Mouse (Mus musculus): ENCODE measurements at regions not wholly inside any gene's neighbourhood (a gene's known extent, or its start where the extent isn't known, plus 50 kb on each side); places are given as distances from the start of the nearest gene placed in this dataset.
A peak's percentile ranks its signal among the peaks of the same experiment; 100 is the strongest.

DNA sequence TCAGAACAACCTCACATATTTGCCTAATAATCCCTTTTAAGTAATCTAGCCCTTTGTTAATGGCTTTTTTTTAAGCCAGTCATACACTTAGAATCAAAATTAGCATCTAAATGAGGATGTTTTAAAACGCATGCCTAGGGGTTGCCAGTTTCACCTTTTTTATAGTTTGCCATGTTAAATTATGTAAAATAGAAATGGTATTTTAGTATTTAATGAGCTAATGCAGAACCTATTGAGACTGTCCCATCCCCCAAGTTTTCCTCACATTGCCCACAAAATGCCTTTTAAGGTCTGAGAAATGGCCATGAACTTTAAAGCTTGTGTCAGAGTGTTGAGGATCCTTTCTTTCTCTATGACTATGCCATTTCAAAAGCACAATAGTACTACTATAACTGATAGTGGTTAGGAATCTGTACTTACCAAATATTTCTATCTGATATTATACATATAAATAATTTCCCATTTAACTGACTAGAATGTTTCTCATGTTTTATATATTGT is 400.6 kb upstream of the Cypt12 start:
- Histone ChIP-seq H3K27ac (ENCODE audit: low read length) (no peak overlapping the region), H3K9me3 (ENCODE audit: control insufficient read depth, low read length) (no peaks in the 10 kb centered on the region), H3K9ac (replicated peaks; ENCODE audit: low read depth, low read length) (no peak overlapping the region), H3K4me1 (replicated peaks; ENCODE audit: control insufficient read depth, insufficient read depth, low read length) (no peaks in the 10 kb centered on the region), H3K27me3 (replicated peaks; ENCODE audit: control insufficient read depth, insufficient read depth, low read length) (no peaks in the 10 kb centered on the region), H3K36me3 (ENCODE audit: control insufficient read depth, insufficient read depth) (no peaks in the 10 kb centered on the region), H3K4me2 (ENCODE audit: low read length) (no peak overlapping the region), H3K4me3 (replicated peaks; ENCODE audit: low read length) (no peak overlapping the region)
- 2% methylated on average over 1 of the region's 1 CpGs for WGBS
- ATAC-seq: no peak

DNA sequence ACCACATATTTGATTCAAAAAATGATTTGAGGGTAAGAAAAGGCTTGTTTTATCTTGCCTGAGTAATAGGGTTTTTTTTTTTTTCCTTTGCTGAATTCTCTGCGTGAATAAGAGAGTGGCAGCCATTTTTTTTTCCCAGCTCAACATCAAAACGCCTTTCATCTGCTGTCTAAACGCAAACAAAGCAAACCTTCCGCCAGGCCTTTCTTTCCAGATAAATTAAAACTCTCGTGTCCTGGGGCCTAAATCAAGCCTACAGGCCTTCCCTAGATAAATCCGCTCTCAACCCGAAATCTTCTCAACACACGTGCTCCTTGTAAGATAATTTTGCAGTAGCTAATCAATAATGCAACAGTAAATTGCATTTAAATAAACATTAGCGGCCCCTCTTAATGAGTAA is 365.7 kb upstream of the Cypt12 start:
- Histone ChIP-seq H3K4me1 (replicated peaks; ENCODE audit: control insufficient read depth, insufficient read depth, low read length) (0 out of 2 replicates have a peak, but pooled peaks cover 2% of the 10 kb centered on the region), H3K36me3 (ENCODE audit: control insufficient read depth, insufficient read depth) (no peaks in the 10 kb centered on the region), H3K4me2 (ENCODE audit: low read length) (peak overlapping the region; percentile 43), H3K9ac (replicated peaks; ENCODE audit: low read depth, low read length) (peak overlapping the region; percentile 37), H3K27me3 (replicated peaks; ENCODE audit: control insufficient read depth, insufficient read depth, low read length) (no peaks in the 10 kb centered on the region), H3K4me3 (replicated peaks; ENCODE audit: low read length) (no peak overlapping the region; the same call in 1 of the 2 replicates), H3K9me3 (ENCODE audit: control insufficient read depth, low read length) (no peaks in the 10 kb centered on the region), H3K27ac (ENCODE audit: low read length) (no peak overlapping the region; the same call in 1 of the 2 replicates)
- ATAC-seq: peak; percentile 43; the same call in 1 of the 2 replicates
- 15% methylated on average over 9 of the region's 9 CpGs for WGBS

DNA sequence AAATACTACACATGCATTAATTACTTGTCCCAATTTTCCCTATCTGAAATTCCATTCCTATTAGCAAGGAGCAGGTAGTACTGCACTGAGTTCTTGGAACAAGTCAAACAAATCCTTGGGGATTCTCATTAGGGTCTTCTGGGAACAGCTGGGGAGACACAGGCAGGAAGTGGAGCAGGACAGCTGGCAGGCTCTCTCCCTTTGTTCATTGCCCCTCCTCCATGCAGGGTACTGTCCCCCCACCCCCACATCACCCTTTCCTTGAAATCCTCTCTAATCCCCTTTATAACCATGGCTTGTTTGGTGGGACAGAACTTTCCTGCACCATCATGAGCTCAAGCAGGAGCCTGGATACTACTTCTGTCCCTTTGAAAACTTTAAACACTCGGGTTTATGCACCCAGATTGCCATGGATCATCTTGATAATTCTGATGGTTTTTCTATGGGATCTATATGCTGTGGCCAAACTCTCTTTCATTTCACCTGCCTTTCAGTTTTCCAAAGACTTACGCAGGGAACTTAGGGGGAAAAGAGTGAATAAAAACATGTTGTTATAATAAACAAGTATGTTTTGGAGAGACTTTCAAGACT is 358.2 kb upstream of the Cypt12 start:
- no peak for ATAC-seq

DNA sequence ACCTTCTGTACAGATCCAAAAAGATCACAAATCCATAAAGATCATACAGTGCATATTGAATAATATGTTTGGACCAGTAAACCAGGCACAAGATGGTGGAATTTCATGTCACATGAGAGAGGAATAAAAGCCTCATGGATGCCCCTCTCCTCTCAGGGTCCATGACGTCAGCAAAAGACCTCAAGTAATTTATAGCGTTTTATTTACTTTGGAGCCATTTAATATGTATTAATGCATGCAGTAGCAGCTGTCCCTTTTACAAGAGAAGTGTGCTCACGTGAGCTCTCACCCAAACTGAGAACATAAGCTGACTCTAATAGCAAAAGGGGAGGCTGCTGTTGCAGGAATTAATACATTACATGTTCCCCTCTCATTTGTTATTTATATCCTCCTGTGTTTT is 355.7 kb upstream of the Cypt12 start:
- Histone ChIP-seq H3K9ac (replicated peaks; ENCODE audit: low read depth, low read length) (no peak overlapping the region), H3K9me3 (ENCODE audit: control insufficient read depth, low read length) (no peaks in the 10 kb centered on the region), H3K36me3 (ENCODE audit: control insufficient read depth, insufficient read depth) (no peaks in the 10 kb centered on the region), H3K27me3 (replicated peaks; ENCODE audit: control insufficient read depth, insufficient read depth, low read length) (no peaks in the 10 kb centered on the region), H3K4me2 (ENCODE audit: low read length) (no peak overlapping the region), H3K27ac (ENCODE audit: low read length) (no peak overlapping the region), H3K4me1 (replicated peaks; ENCODE audit: control insufficient read depth, insufficient read depth, low read length) (no peaks in the 10 kb centered on the region), H3K4me3 (replicated peaks; ENCODE audit: low read length) (no peak overlapping the region)
- peak; percentile 81 for ATAC-seq
- 9% methylated on average over 3 of the region's 3 CpGs for WGBS

More for the DNA sequence above, 358.2 kb upstream of the Cypt12 start:
- Histone ChIP-seq H3K9ac (replicated peaks; ENCODE audit: low read depth, low read length) (no peak overlapping the region), H3K27ac (ENCODE audit: low read length) (no peak overlapping the region), H3K4me2 (ENCODE audit: low read length) (no peak overlapping the region), H3K27me3 (replicated peaks; ENCODE audit: control insufficient read depth, insufficient read depth, low read length) (no peaks in the 10 kb centered on the region), H3K9me3 (ENCODE audit: control insufficient read depth, low read length) (no peaks in the 10 kb centered on the region), H3K36me3 (ENCODE audit: control insufficient read depth, insufficient read depth) (no peaks in the 10 kb centered on the region), H3K4me3 (replicated peaks; ENCODE audit: low read length) (no peak overlapping the region), H3K4me1 (replicated peaks; ENCODE audit: control insufficient read depth, insufficient read depth, low read length) (no peaks in the 10 kb centered on the region)
- 51% methylated on average over 2 of the region's 2 CpGs for WGBS

DNA sequence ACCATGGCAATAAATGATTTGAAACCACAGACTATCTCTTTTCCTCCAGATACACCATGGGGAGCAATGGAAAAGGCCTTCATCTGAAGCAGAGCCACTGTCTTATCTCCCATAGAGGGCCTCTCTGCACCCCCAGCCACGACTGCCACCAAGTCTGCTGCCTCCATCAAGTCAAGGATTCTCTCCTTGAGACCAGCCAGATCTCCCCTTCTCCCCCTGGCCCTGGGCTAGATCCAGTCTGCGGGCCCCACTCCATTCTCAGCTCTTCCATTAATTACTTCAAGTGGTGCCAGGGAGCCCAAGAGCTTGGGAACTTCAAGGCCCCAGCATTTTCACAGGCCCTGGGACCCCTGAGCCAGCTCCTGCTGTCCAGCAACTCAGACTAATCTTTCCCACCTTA is 351.8 kb upstream of the Cypt12 start:
- no peaks in the 10 kb centered on the region for H3K36me3 ChIP-seq (ENCODE audit: control insufficient read depth, insufficient read depth)
- WGBS: 66% methylated on average over 2 of the region's 2 CpGs
- no peak overlapping the region for H3K9ac ChIP-seq (replicated peaks; ENCODE audit: low read depth, low read length)
- H3K4me2 ChIP-seq (ENCODE audit: low read length): no peak overlapping the region
- H3K27ac ChIP-seq (ENCODE audit: low read length): no peak overlapping the region
- H3K4me1 ChIP-seq (replicated peaks; ENCODE audit: control insufficient read depth, insufficient read depth, low read length): no peaks in the 10 kb centered on the region
- no peaks in the 10 kb centered on the region for H3K9me3 ChIP-seq (ENCODE audit: control insufficient read depth, low read length)
- no peaks in the 10 kb centered on the region for H3K27me3 ChIP-seq (replicated peaks; ENCODE audit: control insufficient read depth, insufficient read depth, low read length)
- no peak for ATAC-seq
- H3K4me3 ChIP-seq (replicated peaks; ENCODE audit: low read length): no peak overlapping the region

DNA sequence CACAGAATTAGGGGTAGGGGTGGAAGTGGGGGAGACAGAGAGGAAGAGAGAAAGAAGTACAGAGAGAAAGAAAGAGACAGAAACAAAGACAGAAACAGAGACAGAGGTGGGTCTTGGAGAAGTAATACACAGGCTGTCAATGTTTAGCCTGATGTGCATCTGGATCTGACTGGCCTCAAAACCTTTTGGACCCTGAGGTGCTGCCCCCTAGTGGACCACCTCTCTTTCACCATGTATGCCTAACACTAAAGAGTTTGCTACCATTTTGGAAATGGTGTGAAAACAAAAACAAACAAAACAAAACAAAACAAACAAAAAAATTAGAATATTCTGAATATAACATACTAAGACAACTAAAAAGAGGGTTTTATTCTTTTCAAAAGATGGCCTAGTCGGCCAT is 334.7 kb upstream of the Cypt12 start:
- Histone ChIP-seq H3K4me1 (replicated peaks; ENCODE audit: control insufficient read depth, insufficient read depth, low read length) (peaks cover 8% of the 10 kb centered on the region), H3K4me3 (replicated peaks; ENCODE audit: low read length) (no peak overlapping the region), H3K4me2 (ENCODE audit: low read length) (no peak overlapping the region), H3K27ac (ENCODE audit: low read length) (no peak overlapping the region), H3K36me3 (ENCODE audit: control insufficient read depth, insufficient read depth) (no peaks in the 10 kb centered on the region), H3K27me3 (replicated peaks; ENCODE audit: control insufficient read depth, insufficient read depth, low read length) (peaks cover 14% of the 10 kb centered on the region; the same call in 1 of the 2 replicates), H3K9me3 (ENCODE audit: control insufficient read depth, low read length) (no peaks in the 10 kb centered on the region), H3K9ac (replicated peaks; ENCODE audit: low read depth, low read length) (no peak overlapping the region)
- no peak for ATAC-seq
- 93% methylated on average over 1 of the region's 1 CpGs for WGBS

- Histone ChIP-seq H3K27ac (ENCODE audit: low read length) (peak overlapping the region; percentile 54; the same call in 1 of the 2 replicates), H3K4me1 (replicated peaks; ENCODE audit: control insufficient read depth, insufficient read depth, low read length) (peaks cover 14% of the 10 kb centered on the region), H3K9me3 (ENCODE audit: control insufficient read depth, low read length) (no peaks in the 10 kb centered on the region), H3K9ac (replicated peaks; ENCODE audit: low read depth, low read length) (no peak overlapping the region), H3K4me3 (replicated peaks; ENCODE audit: low read length) (no peak overlapping the region), H3K36me3 (ENCODE audit: control insufficient read depth, insufficient read depth) (no peaks in the 10 kb centered on the region), H3K27me3 (replicated peaks; ENCODE audit: control insufficient read depth, insufficient read depth, low read length) (peaks cover 18% of the 10 kb centered on the region; the same call in 1 of the 2 replicates), H3K4me2 (ENCODE audit: low read length) (no peak overlapping the region)
- WGBS: 20% methylated on average over 2 of the region's 2 CpGs
- peak; percentile 92 for ATAC-seq
Measured at GRCm38 (mm10) chr3:17616439-17617070, 331.7 kb upstream of the Cypt12 start.

- H3K27me3 ChIP-seq (replicated peaks; ENCODE audit: control insufficient read depth, insufficient read depth, low read length): peaks cover 16% of the 10 kb centered on the region; the same call in 1 of the 2 replicates
- peak; percentile 14; the same call in 1 of the 2 replicates for ATAC-seq
Measured at GRCm38 (mm10) chr3:17619489-17619888, 328.7 kb upstream of the Cypt12 start.

DNA sequence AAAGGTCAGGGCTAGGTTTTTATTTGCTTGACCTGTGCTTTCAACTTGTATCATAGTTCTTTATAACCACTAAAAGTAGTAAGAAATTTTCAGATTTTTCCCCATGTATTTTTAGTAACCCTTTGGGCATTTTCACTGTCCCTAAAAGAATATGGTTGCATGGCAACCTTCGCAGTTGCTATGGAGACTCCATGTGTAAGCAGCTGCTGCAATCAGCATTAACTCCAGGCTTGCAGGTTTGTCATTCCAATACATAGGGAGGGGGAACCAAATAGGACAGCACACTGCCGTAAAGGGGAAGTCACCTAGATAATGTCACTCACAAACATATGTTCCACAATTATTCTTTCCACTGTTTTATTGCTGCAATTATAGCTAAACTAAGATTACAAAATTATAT is 328.3 kb upstream of the Cypt12 start:
- Histone ChIP-seq H3K9ac (replicated peaks; ENCODE audit: low read depth, low read length) (no peak overlapping the region), H3K9me3 (ENCODE audit: control insufficient read depth, low read length) (no peaks in the 10 kb centered on the region), H3K27me3 (replicated peaks; ENCODE audit: control insufficient read depth, insufficient read depth, low read length) (peaks cover 16% of the 10 kb centered on the region; the same call in 1 of the 2 replicates), H3K4me3 (replicated peaks; ENCODE audit: low read length) (no peak overlapping the region), H3K27ac (ENCODE audit: low read length) (peak overlapping the region; percentile 84), H3K36me3 (ENCODE audit: control insufficient read depth, insufficient read depth) (no peaks in the 10 kb centered on the region), H3K4me2 (ENCODE audit: low read length) (peak overlapping the region; percentile 28; the same call in 1 of the 2 replicates), H3K4me1 (replicated peaks; ENCODE audit: control insufficient read depth, insufficient read depth, low read length) (peaks cover 14% of the 10 kb centered on the region)
- 28% methylated on average over 2 of the region's 2 CpGs for WGBS
- ATAC-seq: peak; percentile 86

More at GRCm38 (mm10) chr3:17619489-17619888, 328.7 kb upstream of the Cypt12 start:
- 21% methylated on average over 2 of the region's 2 CpGs for WGBS
- no peak overlapping the region for H3K9ac ChIP-seq (replicated peaks; ENCODE audit: low read depth, low read length)
- H3K4me2 ChIP-seq (ENCODE audit: low read length): peak overlapping the region; percentile 28
- peak overlapping the region; percentile 84 for H3K27ac ChIP-seq (ENCODE audit: low read length)
- H3K36me3 ChIP-seq (ENCODE audit: control insufficient read depth, insufficient read depth): no peaks in the 10 kb centered on the region
- no peak overlapping the region for H3K4me3 ChIP-seq (replicated peaks; ENCODE audit: low read length)
- no peaks in the 10 kb centered on the region for H3K9me3 ChIP-seq (ENCODE audit: control insufficient read depth, low read length)
- peaks cover 14% of the 10 kb centered on the region for H3K4me1 ChIP-seq (replicated peaks; ENCODE audit: control insufficient read depth, insufficient read depth, low read length)

All from forebrain, embryonic 16.5 days (tissue).